Mouse (Mus musculus) G1E (cell line): ENCODE results near the gene Mettl24.

Experiments used
- CTCF ChIP-seq: IDR thresholded peaks from 2 replicates; pipeline ENCODE4 v1.5.1; 2012; ENCODE audit warnings: low read depth, low read length, inconsistent platforms, mixed read lengths
- POLR2AphosphoS5 ChIP-seq: IDR thresholded peaks from 2 replicates; pipeline ENCODE4 v1.6.1; 2012; ENCODE audit warnings: low read depth, low read length, inconsistent platforms; ENCODE audit not compliant: insufficient replicate concordance

GRCm38 (mm10) chr10:40641901-40642300 lies 41.2 kb upstream of the Mettl24 start:
- no peak for TF ChIP-seq POLR2AphosphoS5
- TF ChIP-seq CTCF: no peak
